Mouse (Mus musculus): ENCODE data around the gene 3110009E18Rik. TPM values are rescaled to one million over a fixed set of nuclear protein-coding genes. Genes with fewer than 3 reads are reported as not detected.

3110009E18Rik gene
- total RNA-seq, 2 experiments from 2014 or later, result 6.2 to 8.7 TPM

- DNase-seq (ENCODE audit: low spot score in 2 of 2), result no peak
- intact Hi-C loops (cut with DNase I), result loop anchor here (5.0 kb wide), 1 partner anchor 57 kb away; no protein-coding TSS in a partner anchor
Measured at GRCm38 (mm10) chr1:120229723-120230471, 108.9 kb downstream of the 3110009E18Rik start.

- intact Hi-C loops (cut with DNase I), result loop anchor here (5.0 kb wide), 1 partner anchor 56 kb away; no protein-coding TSS in a partner anchor
- DNase-seq (ENCODE audit: low spot score in 2 of 2), result no peak
Measured at GRCm38 (mm10) chr1:120231334-120231733, 110.3 kb downstream of the 3110009E18Rik start.

- intact Hi-C loops (cut with DNase I), result loop anchor here (5.0 kb wide), 1 partner anchor 55 kb away; no protein-coding TSS in a partner anchor
- DNase-seq (ENCODE audit: low spot score in 2 of 2), result no peak
Measured at GRCm38 (mm10) chr1:120232170-120232569, 111.2 kb downstream of the 3110009E18Rik start.

GRCm38 (mm10) chr1:120235631-120236215 is 114.7 kb downstream of the 3110009E18Rik start:
- intact Hi-C loops (cut with DNase I), result no loop called here
- no peak for DNase-seq (ENCODE audit: low spot score in 2 of 2)

- intact Hi-C loops (cut with DNase I), result no loop called here
- no peak for DNase-seq (ENCODE audit: low spot score in 2 of 2)
Measured at GRCm38 (mm10) chr1:120236424-120236823, 115.4 kb downstream of the 3110009E18Rik start.

GRCm38 (mm10) chr1:120237068-120237467 is 116.1 kb downstream of the 3110009E18Rik start:
- intact Hi-C loops (cut with DNase I), result no loop called here
- DNase-seq (ENCODE audit: low spot score in 2 of 2), result no peak

Other genes starting within 250 kb of the 3110009E18Rik start
- gene Tmem177, start 208.0 kb upstream of the 3110009E18Rik start, total RNA-seq (2021), result 1 to 10 TPM; 6.9 to 7.1 TPM
- 1 to 10 TPM in 1 of 2 experiments, under 1 TPM in 1; 0.20 to 1.0 TPM for gene Cfap221, start 124.0 kb upstream of the 3110009E18Rik start, total RNA-seq (2021)
- gene Sctr, start 114.3 kb upstream of the 3110009E18Rik start, total RNA-seq (2021), result under 1 TPM; 0.35 to 0.43 TPM
- 1 to 10 TPM; 1.1 TPM for gene Tmem37, start 47.1 kb upstream of the 3110009E18Rik start, total RNA-seq (2021)
- 100 to 1,000 TPM; 235 to 237 TPM for gene Dbi, start 109 bp upstream of the 3110009E18Rik start, total RNA-seq (2021)
- gene Steap3, start 151.5 kb downstream of the 3110009E18Rik start, total RNA-seq (2021), result 1 to 10 TPM; 4.6 to 6.6 TPM
- 1 to 10 TPM; 3.8 to 5.8 TPM for gene C1ql2, start 219.4 kb downstream of the 3110009E18Rik start, total RNA-seq (2021)

All from left cerebral cortex, postnatal 36 days (tissue).